8 mouse cellular contexts compared by ENCODE assay signal in genomic region chr1:86154824-86155164, GRCm38 (mm10). TPM values are rescaled to one million over a fixed set of nuclear protein-coding genes. Genes with fewer than 3 reads are reported as not detected.
DNase-seq lines count a peak whose midpoint lies in the region; ATAC-seq and TF ChIP-seq lines count a peak whose summit lies in the region.

No protein-coding gene starts in this region.

- 0% methylated on average over 18 of the region's 18 CpGs for WGBS in kidney, embryonic 15.5 days
- 0% methylated on average over 18 of the region's 18 CpGs for WGBS in hindbrain, embryonic 14.5 days
- under 1% methylated on average over 18 of the region's 18 CpGs for WGBS in midbrain, embryonic 13.5 days

- H3K4me1 ChIP-seq in kidney, embryonic 15.5 days = peaks cover 15% of the 10 kb centered on the region
- H3K4me1 ChIP-seq in cortical plate, adult 2 months (ENCODE audit: control insufficient read depth, insufficient read depth, low read length) = peaks cover 6% of the 10 kb centered on the region
- H3K4me1 ChIP-seq in hindbrain, embryonic 14.5 days (replicated peaks; ENCODE audit: control insufficient read depth, insufficient read depth, low read length) = peaks cover 12% of the 10 kb centered on the region
- H3K4me1 ChIP-seq in midbrain, embryonic 13.5 days (replicated peaks) = peaks cover 19% of the 10 kb centered on the region

- H3K9me3 ChIP-seq in kidney, embryonic 15.5 days (replicated peaks) = no peaks in the 10 kb centered on the region
- H3K9me3 ChIP-seq in hindbrain, embryonic 14.5 days (ENCODE audit: control insufficient read depth, low read length) = no peaks in the 10 kb centered on the region
- H3K9me3 ChIP-seq in midbrain, embryonic 13.5 days = no peaks in the 10 kb centered on the region

- peaks cover 18% of the 10 kb centered on the region for H3K36me3 ChIP-seq in kidney, embryonic 15.5 days
- peaks cover 22% of the 10 kb centered on the region for H3K36me3 ChIP-seq in hindbrain, embryonic 14.5 days (replicated peaks; ENCODE audit: control insufficient read depth, insufficient read depth)
- peaks cover 14% of the 10 kb centered on the region for H3K36me3 ChIP-seq in midbrain, embryonic 13.5 days

- peak overlapping the region; percentile 81 for H3K4me2 ChIP-seq in kidney, embryonic 15.5 days
- peak overlapping the region; percentile 85 for H3K4me2 ChIP-seq in hindbrain, embryonic 14.5 days (replicated peaks)
- peak overlapping the region; percentile 83 for H3K4me2 ChIP-seq in midbrain, embryonic 13.5 days (replicated peaks)

- TF ChIP-seq POLR2A in cortical plate, adult 2 months (IDR thresholded peaks at IDR 0.05; ENCODE audit: extremely low read depth, insufficient read depth, low read length) = no peak

- DNase-seq in kidney, postnatal 25 days = no peak
- DNase-seq in hindbrain, embryonic 14.5 days (ENCODE audit: low spot score) = no peak
- DNase-seq in retina, postnatal 1 day = no peak

- peak overlapping the region; percentile 92 for H3K4me3 ChIP-seq in kidney, embryonic 15.5 days (replicated peaks)
- peak overlapping the region; percentile 44 for H3K4me3 ChIP-seq in cortical plate, adult 2 months (ENCODE audit: insufficient read depth, low read length)
- peak overlapping the region; percentile 75 for H3K4me3 ChIP-seq in hindbrain, embryonic 14.5 days (replicated peaks; ENCODE audit: low read length)
- peak overlapping the region; percentile 79 for H3K4me3 ChIP-seq in midbrain, embryonic 13.5 days (replicated peaks)

- no peak for TF ChIP-seq CTCF in cortical plate, adult 2 months (IDR thresholded peaks at IDR 0.05; ENCODE audit: extremely low read depth, insufficient read depth, low read length)

- no peak for ATAC-seq in kidney, embryonic 15.5 days (replicated peaks; ENCODE audit: low FRiP score)
- no peak for ATAC-seq in hindbrain, embryonic 14.5 days (ENCODE audit: low FRiP score)
- no peak for ATAC-seq in midbrain, embryonic 13.5 days
- ATAC-seq in monocyte, adult 5-6 weeks (replicated peaks; ENCODE audit: insufficient number of reproducible peaks, low FRiP score, low TSS enrichment, poor library complexity, severe bottlenecking) = no peak
- no peak for ATAC-seq in granulocyte monocyte progenitor cell, adult 5-6 weeks (replicated peaks; ENCODE audit: poor library complexity, severe bottlenecking)

- H3K27me3 ChIP-seq in kidney, embryonic 15.5 days = no peaks in the 10 kb centered on the region
- no peaks in the 10 kb centered on the region for H3K27me3 ChIP-seq in hindbrain, embryonic 14.5 days (ENCODE audit: control insufficient read depth, insufficient read depth, low read length)
- H3K27me3 ChIP-seq in midbrain, embryonic 13.5 days = no peaks in the 10 kb centered on the region

- peak overlapping the region; percentile 89; the same call in 1 of the 2 replicates for H3K27ac ChIP-seq in kidney, embryonic 15.5 days
- H3K27ac ChIP-seq in cortical plate, adult 2 months (ENCODE audit: insufficient read depth, low read length) = no peak overlapping the region
- no peak overlapping the region for H3K27ac ChIP-seq in hindbrain, embryonic 14.5 days
- 0 out of 2 replicates have a peak overlapping the region, but pooled peaks have one; percentile 47 for H3K27ac ChIP-seq in midbrain, embryonic 13.5 days

- H3K9ac ChIP-seq in kidney, embryonic 15.5 days = peak overlapping the region; percentile 75
- peak overlapping the region; percentile 78 for H3K9ac ChIP-seq in hindbrain, embryonic 14.5 days
- H3K9ac ChIP-seq in midbrain, embryonic 13.5 days (replicated peaks) = peak overlapping the region; percentile 89

RNA-seq across cellular contexts. Expression of gene Armc9, which starts 0.2 kb away (rescaled TPM):
- 25.3 and 29.9 TPM in 2 replicates for polyA plus RNA-seq in kidney, embryonic 15.5 days (2015; fragmentation: Nextera tagmentation; extraction: Ambion mirVana)
- 34.2 and 35.0 TPM in 2 replicates for polyA plus RNA-seq in cortical plate, adult 2 months (2012; rRNA removed)
- 32.3 and 33.0 TPM in 2 replicates for polyA plus RNA-seq in hindbrain, embryonic 14.5 days (2014; fragmentation: Nextera tagmentation; extraction: Ambion mirVana)
- polyA plus RNA-seq in midbrain, embryonic 13.5 days (2015; fragmentation: Nextera tagmentation; extraction: Ambion mirVana) = 37.2 and 37.4 TPM in 2 replicates
- total RNA-seq in monocyte, adult 5-6 weeks (2017) = 1.3 to 5.3 TPM (median 3.6 TPM) in 3 replicates
- 0.80 and 1.7 TPM in 2 replicates for total RNA-seq in granulocyte monocyte progenitor cell, adult 5-6 weeks (2014; fragmentation: Nextera tagmentation)
- 1.2 and 3.7 TPM in 2 replicates for total RNA-seq in granulocyte monocyte progenitor cell, adult 5-6 weeks (2017)

RNA-seq across cellular contexts. Expression of gene Gm21972, which starts 21.4 kb away (rescaled TPM):
- polyA plus RNA-seq in kidney, embryonic 15.5 days (2015; fragmentation: Nextera tagmentation; extraction: Ambion mirVana) = not detected in 2 replicates
- 1.5 and 2.2 TPM in 2 replicates for polyA plus RNA-seq in cortical plate, adult 2 months (2012; rRNA removed)
- 0.46 and 0.90 TPM in 2 replicates for polyA plus RNA-seq in hindbrain, embryonic 14.5 days (2014; fragmentation: Nextera tagmentation; extraction: Ambion mirVana)
- 0.30 TPM in 1 of 2 replicates, not detected in the other for polyA plus RNA-seq in midbrain, embryonic 13.5 days (2015; fragmentation: Nextera tagmentation; extraction: Ambion mirVana)
- 1.1 to 17.3 TPM in 2 of 3 replicates, not detected in the other for total RNA-seq in monocyte, adult 5-6 weeks (2017)
- 0.85 TPM in 1 of 2 replicates, not detected in the other for total RNA-seq in granulocyte monocyte progenitor cell, adult 5-6 weeks (2014; fragmentation: Nextera tagmentation)
- 5.9 and 29.9 TPM in 2 replicates for total RNA-seq in granulocyte monocyte progenitor cell, adult 5-6 weeks (2017)

RNA-seq across cellular contexts. Expression of gene Htr2b, which starts 43.0 kb away (rescaled TPM):
- 1.1 and 1.3 TPM in 2 replicates for polyA plus RNA-seq in kidney, embryonic 15.5 days (2015; fragmentation: Nextera tagmentation; extraction: Ambion mirVana)
- polyA plus RNA-seq in cortical plate, adult 2 months (2012; rRNA removed) = 0.08 and 0.13 TPM in 2 replicates
- polyA plus RNA-seq in hindbrain, embryonic 14.5 days (2014; fragmentation: Nextera tagmentation; extraction: Ambion mirVana) = 0.09 and 0.44 TPM in 2 replicates
- polyA plus RNA-seq in midbrain, embryonic 13.5 days (2015; fragmentation: Nextera tagmentation; extraction: Ambion mirVana) = 0.15 and 0.28 TPM in 2 replicates
- total RNA-seq in monocyte, adult 5-6 weeks (2017) = not detected in 3 replicates
- total RNA-seq in granulocyte monocyte progenitor cell, adult 5-6 weeks (2014; fragmentation: Nextera tagmentation) = not detected in 2 replicates
- total RNA-seq in granulocyte monocyte progenitor cell, adult 5-6 weeks (2017) = not detected in 2 replicates

Comparison
In these comparisons a context has a peak if more than half of its experiments do, and no peak if none do; other contexts are left out.
1. H3K27ac ChIP-seq: peak in kidney, embryonic 15.5 days (single experiment) and midbrain, embryonic 13.5 days (single experiment); none in cortical plate, adult 2 months (single experiment) and hindbrain, embryonic 14.5 days (single experiment).
2. Peak in every context shown above with its lines, with median percentiles within 50 percentile points of each other: H3K4me2 ChIP-seq, H3K4me3 ChIP-seq and H3K9ac ChIP-seq.